ENCODE assay signal across 8 mouse cellular contexts in genomic region chr9:37528225-37528970, GRCm38 (mm10). TPM values are rescaled to one million over a fixed set of nuclear protein-coding genes. Genes with fewer than 3 reads are reported as not detected.
A peak's percentile ranks its signal among the peaks of the same experiment; 100 is the strongest.
DNase-seq lines count a peak whose midpoint lies in the region; ATAC-seq and TF ChIP-seq lines count a peak whose summit lies in the region.

No protein-coding gene starts in this region.

- DNase-seq in cerebellum, adult 2 months: no peak
- DNase-seq in cerebellum, postnatal 4 days (ENCODE audit: low spot score in 2 of 2): no peak
- no peak for DNase-seq in limb, embryonic 10.5 days (ENCODE audit: low spot score)
- DNase-seq in embryo, embryonic 10.5 days (ENCODE audit: low spot score): no peak
- DNase-seq in frontal cortex, postnatal 14 days (ENCODE audit: low spot score in 2 of 2): no peak
- DNase-seq in cerebellum, postnatal 10 days: no peak

- peaks cover 13% of the 10 kb centered on the region for H3K4me1 ChIP-seq in cerebellum, adult 2 months (ENCODE audit: control insufficient read depth, insufficient read depth, low read length)
- peaks cover 25% of the 10 kb centered on the region for H3K4me1 ChIP-seq in heart, embryonic 16.5 days (ENCODE audit: control insufficient read depth, insufficient read depth, low read length)
- peaks cover 40% of the 10 kb centered on the region for H3K4me1 ChIP-seq in limb, embryonic 10.5 days
- H3K4me1 ChIP-seq in midbrain, embryonic 16.5 days (ENCODE audit: control insufficient read depth, insufficient read depth, low read length): peaks cover 25% of the 10 kb centered on the region

- peak overlapping the region; percentile 34 for H3K4me3 ChIP-seq in cerebellum, adult 2 months (replicated peaks; ENCODE audit: insufficient read depth, low read depth, low read length)
- peak overlapping the region; percentile 56 for H3K4me3 ChIP-seq in heart, embryonic 16.5 days (ENCODE audit: low read length)
- peak overlapping the region; percentile 39 for H3K4me3 ChIP-seq in limb, embryonic 10.5 days
- H3K4me3 ChIP-seq in midbrain, embryonic 16.5 days (ENCODE audit: low read depth, low read length): peak overlapping the region; percentile 12; the same call in 1 of the 2 replicates

- H3K9ac ChIP-seq in heart, embryonic 16.5 days (ENCODE audit: low read length): peak overlapping the region; percentile 71
- H3K9ac ChIP-seq in midbrain, embryonic 16.5 days (ENCODE audit: low read depth, low read length): no peak overlapping the region

- no peak overlapping the region for H3K27ac ChIP-seq in cerebellum, adult 2 months (ENCODE audit: insufficient read depth, low read length)
- H3K27ac ChIP-seq in heart, embryonic 16.5 days (ENCODE audit: low read length): peak overlapping the region; percentile 84
- no peak overlapping the region for H3K27ac ChIP-seq in limb, embryonic 10.5 days
- H3K27ac ChIP-seq in midbrain, embryonic 16.5 days (ENCODE audit: low read length): peak overlapping the region; percentile 12; the same call in 1 of the 2 replicates

- no peak for TF ChIP-seq POLR2A in cerebellum, adult 2 months (IDR thresholded peaks at IDR 0.05; ENCODE audit: borderline replicate concordance, insufficient read depth, low read length)

- no peak for TF ChIP-seq CTCF in cerebellum, adult 2 months (IDR thresholded peaks at IDR 0.05; ENCODE audit: borderline replicate concordance, insufficient read depth, low read depth, low read length)

- WGBS in cerebellum, adult 2 months: 70% methylated on average over 9 of the region's 9 CpGs
- WGBS in heart, embryonic 16.5 days: 41% methylated on average over 9 of the region's 9 CpGs
- 21% methylated on average over 9 of the region's 9 CpGs for WGBS in limb, embryonic 10.5 days
- 27% methylated on average over 9 of the region's 9 CpGs for WGBS in midbrain, embryonic 16.5 days

- H3K9me3 ChIP-seq in heart, embryonic 16.5 days (replicated peaks; ENCODE audit: control insufficient read depth, low read length): no peaks in the 10 kb centered on the region
- H3K9me3 ChIP-seq in limb, embryonic 10.5 days (replicated peaks): no peaks in the 10 kb centered on the region
- H3K9me3 ChIP-seq in midbrain, embryonic 16.5 days (replicated peaks; ENCODE audit: control insufficient read depth, low read length, poor library complexity, severe bottlenecking): no peaks in the 10 kb centered on the region

- H3K36me3 ChIP-seq in heart, embryonic 16.5 days (ENCODE audit: control insufficient read depth, insufficient read depth): peaks cover 8% of the 10 kb centered on the region
- H3K36me3 ChIP-seq in limb, embryonic 10.5 days: peaks cover 25% of the 10 kb centered on the region
- H3K36me3 ChIP-seq in midbrain, embryonic 16.5 days (ENCODE audit: control insufficient read depth, insufficient read depth, low read length): no peaks in the 10 kb centered on the region; the same call in 1 of the 2 replicates

- no peak for ATAC-seq in heart, embryonic 16.5 days (replicated peaks; ENCODE audit: extremely low read depth, insufficient read depth, low FRiP score)
- ATAC-seq in midbrain, embryonic 16.5 days: no peak

- no peaks in the 10 kb centered on the region for H3K27me3 ChIP-seq in cerebellum, adult 2 months (ENCODE audit: control insufficient read depth, insufficient read depth, low read length)
- peaks cover 13% of the 10 kb centered on the region for H3K27me3 ChIP-seq in heart, embryonic 16.5 days (ENCODE audit: control insufficient read depth, insufficient read depth, low read length)
- H3K27me3 ChIP-seq in limb, embryonic 10.5 days (ENCODE audit: low read depth, poor library complexity, severe bottlenecking): peaks cover 79% of the 10 kb centered on the region
- peaks cover 43% of the 10 kb centered on the region for H3K27me3 ChIP-seq in midbrain, embryonic 16.5 days (ENCODE audit: control insufficient read depth, insufficient read depth, low read depth, low read length)

- H3K4me2 ChIP-seq in heart, embryonic 16.5 days (ENCODE audit: low read depth, low read length): peak overlapping the region; percentile 85
- H3K4me2 ChIP-seq in midbrain, embryonic 16.5 days (ENCODE audit: low read length): no peak overlapping the region

RNA-seq across cellular contexts. Expression of gene Esam, which starts 0.5 kb away (rescaled TPM):
- polyA plus RNA-seq in cerebellum, adult 2 months (2012; rRNA removed): 28.2 and 28.8 TPM in 2 replicates
- polyA plus RNA-seq in heart, embryonic 16.5 days (2015; fragmentation: Nextera tagmentation; extraction: Ambion mirVana): 92.1 and 101 TPM in 2 replicates
- polyA plus RNA-seq in limb, embryonic 10.5 days (2016; fragmentation: Nextera tagmentation; extraction: Ambion mirVana): 33.7 and 34.3 TPM in 2 replicates
- polyA plus RNA-seq in midbrain, embryonic 16.5 days (2015; fragmentation: Nextera tagmentation; extraction: Ambion mirVana): 38.8 and 42.1 TPM in 2 replicates

RNA-seq across cellular contexts. Expression of gene Vsig2, which starts 10.7 kb away (rescaled TPM):
- 3.4 and 4.8 TPM in 2 replicates for polyA plus RNA-seq in cerebellum, adult 2 months (2012; rRNA removed)
- 2.1 and 5.3 TPM in 2 replicates for polyA plus RNA-seq in heart, embryonic 16.5 days (2015; fragmentation: Nextera tagmentation; extraction: Ambion mirVana)
- polyA plus RNA-seq in limb, embryonic 10.5 days (2016; fragmentation: Nextera tagmentation; extraction: Ambion mirVana): 0.55 and 0.74 TPM in 2 replicates
- polyA plus RNA-seq in midbrain, embryonic 16.5 days (2015; fragmentation: Nextera tagmentation; extraction: Ambion mirVana): 0.72 and 1.2 TPM in 2 replicates

RNA-seq across cellular contexts. Expression of gene Nrgn, which starts 24.3 kb away (rescaled TPM):
- polyA plus RNA-seq in cerebellum, adult 2 months (2012; rRNA removed): 46.6 and 66.0 TPM in 2 replicates
- polyA plus RNA-seq in heart, embryonic 16.5 days (2015; fragmentation: Nextera tagmentation; extraction: Ambion mirVana): 3.4 and 4.3 TPM in 2 replicates
- 0.89 and 1.9 TPM in 2 replicates for polyA plus RNA-seq in limb, embryonic 10.5 days (2016; fragmentation: Nextera tagmentation; extraction: Ambion mirVana)
- 13.8 and 18.4 TPM in 2 replicates for polyA plus RNA-seq in midbrain, embryonic 16.5 days (2015; fragmentation: Nextera tagmentation; extraction: Ambion mirVana)

RNA-seq across cellular contexts. Expression of gene Siae, which starts 27.1 kb away (rescaled TPM):
- polyA plus RNA-seq in cerebellum, adult 2 months (2012; rRNA removed): 15.8 and 15.9 TPM in 2 replicates
- polyA plus RNA-seq in heart, embryonic 16.5 days (2015; fragmentation: Nextera tagmentation; extraction: Ambion mirVana): 9.2 and 10.9 TPM in 2 replicates
- 3.1 and 3.4 TPM in 2 replicates for polyA plus RNA-seq in limb, embryonic 10.5 days (2016; fragmentation: Nextera tagmentation; extraction: Ambion mirVana)
- polyA plus RNA-seq in midbrain, embryonic 16.5 days (2015; fragmentation: Nextera tagmentation; extraction: Ambion mirVana): 12.7 and 13.8 TPM in 2 replicates

RNA-seq across cellular contexts. Expression of gene Msantd2, which starts 39.3 kb away (rescaled TPM):
- 40.6 and 40.7 TPM in 2 replicates for polyA plus RNA-seq in cerebellum, adult 2 months (2012; rRNA removed)
- 11.1 and 11.4 TPM in 2 replicates for polyA plus RNA-seq in heart, embryonic 16.5 days (2015; fragmentation: Nextera tagmentation; extraction: Ambion mirVana)
- 33.1 and 38.0 TPM in 2 replicates for polyA plus RNA-seq in limb, embryonic 10.5 days (2016; fragmentation: Nextera tagmentation; extraction: Ambion mirVana)
- polyA plus RNA-seq in midbrain, embryonic 16.5 days (2015; fragmentation: Nextera tagmentation; extraction: Ambion mirVana): 34.8 and 35.0 TPM in 2 replicates

Comparison
In these comparisons a context has a peak if more than half of its experiments do, and no peak if none do; other contexts are left out.
1. H3K27ac ChIP-seq: peak in heart, embryonic 16.5 days (single experiment) and midbrain, embryonic 16.5 days (single experiment); none in cerebellum, adult 2 months (single experiment) and limb, embryonic 10.5 days (single experiment).
2. Peak in every context shown above with its lines, with median percentiles within 50 percentile points of each other: H3K4me3 ChIP-seq.